Comparison of ENCODE assay signal across 23 mouse cellular contexts in genomic region chr2:152189213-152189612, GRCm38 (mm10). TPM values are rescaled to one million over a fixed set of nuclear protein-coding genes. Genes with fewer than 3 reads are reported as not detected.
DNase-seq lines count a peak whose midpoint lies in the region; ATAC-seq and TF ChIP-seq lines count a peak whose summit lies in the region.
"Had no signal": no experiment of that assay in that cellular context is flagged by ENCODE, and none has a peak within 500 bp of the region (broad histone marks: within the 10 kb centered on the region; RNA-seq: fewer than 3 reads in every experiment).

No protein-coding gene starts in this region.

- no peak for TF ChIP-seq CTCF in midbrain, postnatal 0 days (IDR thresholded peaks at IDR 0.05)

- H3K27ac ChIP-seq in heart, embryonic 10.5 days = peak overlapping the region; percentile 47
- peak overlapping the region; percentile 28; the same call in 1 of the 2 replicates for H3K27ac ChIP-seq in midbrain, embryonic 10.5 days (replicated peaks)
- no peak overlapping the region for H3K27ac ChIP-seq in midbrain, postnatal 0 days (ENCODE audit: low read depth, low read length)
- H3K27ac ChIP-seq in heart, embryonic 14.5 days (replicated peaks in 1 of 2; ENCODE audit: control insufficient read depth in 1 of 2, insufficient read depth in 1 of 2, low read depth in 2 of 2, low read length in 2 of 2) = peak overlapping the region; percentile 30 to 58; a peak in 3 of 4 replicates
- H3K27ac ChIP-seq in embryonic facial prominence, embryonic 10.5 days (replicated peaks) = no peak overlapping the region
- H3K27ac ChIP-seq in midbrain, embryonic 16.5 days (ENCODE audit: low read length) = no peak overlapping the region
- H3K27ac ChIP-seq: left cerebral cortex, adult 2 months; limb, embryonic 12.5 days; liver, embryonic 13.5 days; macrophage; midbrain, embryonic 12.5 days had no signal

- no peak overlapping the region for H3K4me3 ChIP-seq in heart, embryonic 10.5 days
- no peak overlapping the region for H3K4me3 ChIP-seq in midbrain, embryonic 10.5 days
- H3K4me3 ChIP-seq in midbrain, postnatal 0 days (ENCODE audit: low read depth, low read length) = no peak overlapping the region
- H3K4me3 ChIP-seq in heart, embryonic 14.5 days (ENCODE audit: control insufficient read depth in 1 of 2, insufficient read depth in 1 of 2, low read depth in 1 of 2, low read length in 2 of 2) = no peak overlapping the region
- no peak overlapping the region for H3K4me3 ChIP-seq in embryonic facial prominence, embryonic 10.5 days
- H3K4me3 ChIP-seq in midbrain, embryonic 16.5 days (ENCODE audit: low read depth, low read length) = no peak overlapping the region
- H3K4me3 ChIP-seq: left cerebral cortex, adult 2 months; limb, embryonic 12.5 days; liver, embryonic 13.5 days; midbrain, embryonic 12.5 days; myocyte had no signal

- H3K9me3 ChIP-seq in heart, embryonic 10.5 days = no peaks in the 10 kb centered on the region
- H3K9me3 ChIP-seq in midbrain, embryonic 10.5 days (replicated peaks) = no peaks in the 10 kb centered on the region
- no peaks in the 10 kb centered on the region for H3K9me3 ChIP-seq in midbrain, postnatal 0 days (ENCODE audit: low read length)
- no peaks in the 10 kb centered on the region for H3K9me3 ChIP-seq in heart, embryonic 14.5 days (ENCODE audit: control insufficient read depth, low read length)
- no peaks in the 10 kb centered on the region for H3K9me3 ChIP-seq in embryonic facial prominence, embryonic 10.5 days
- H3K9me3 ChIP-seq in midbrain, embryonic 16.5 days (replicated peaks; ENCODE audit: control insufficient read depth, low read length, poor library complexity, severe bottlenecking) = no peaks in the 10 kb centered on the region
- H3K9me3 ChIP-seq: G1E; limb, embryonic 12.5 days; liver, embryonic 13.5 days; midbrain, embryonic 12.5 days had no signal

- WGBS in heart, embryonic 10.5 days = 49% methylated on average over 7 of the region's 7 CpGs
- 76% methylated on average over 7 of the region's 7 CpGs for WGBS in midbrain, embryonic 10.5 days
- WGBS in midbrain, postnatal 0 days = 79% methylated on average over 7 of the region's 7 CpGs
- WGBS in heart, embryonic 14.5 days = 40% methylated on average over 7 of the region's 7 CpGs
- 50% methylated on average over 7 of the region's 7 CpGs for WGBS in embryonic facial prominence, embryonic 10.5 days
- WGBS in midbrain, embryonic 16.5 days = 74% methylated on average over 7 of the region's 7 CpGs

- H3K4me1 ChIP-seq in heart, embryonic 10.5 days = peaks cover 19% of the 10 kb centered on the region
- H3K4me1 ChIP-seq in midbrain, embryonic 10.5 days = peaks cover 12% of the 10 kb centered on the region
- no peaks in the 10 kb centered on the region for H3K4me1 ChIP-seq in midbrain, postnatal 0 days (ENCODE audit: insufficient read depth, low read length)
- H3K4me1 ChIP-seq in heart, embryonic 14.5 days (ENCODE audit: control insufficient read depth in 2 of 2, insufficient read depth in 2 of 2, low read length in 2 of 2) = peaks cover 13 to 15% of the 10 kb centered on the region in 2 experiments
- peaks cover 16% of the 10 kb centered on the region for H3K4me1 ChIP-seq in embryonic facial prominence, embryonic 10.5 days
- H3K4me1 ChIP-seq in midbrain, embryonic 16.5 days (ENCODE audit: control insufficient read depth, insufficient read depth, low read length) = no peaks in the 10 kb centered on the region
- H3K4me1 ChIP-seq: limb, embryonic 12.5 days; midbrain, embryonic 12.5 days had no signal

- no peak overlapping the region for H3K4me2 ChIP-seq in midbrain, postnatal 0 days (ENCODE audit: low read depth, low read length, poor library complexity, severe bottlenecking)
- H3K4me2 ChIP-seq in heart, embryonic 14.5 days (ENCODE audit: low read length) = peak overlapping the region; percentile 41
- H3K4me2 ChIP-seq in midbrain, embryonic 16.5 days (ENCODE audit: low read length) = no peak overlapping the region
- H3K4me2 ChIP-seq: limb, embryonic 12.5 days; liver, embryonic 13.5 days; midbrain, embryonic 12.5 days had no signal

- no peak for ATAC-seq in midbrain, postnatal 0 days (ENCODE audit: low FRiP score)
- ATAC-seq in heart, embryonic 14.5 days (ENCODE audit: insufficient number of reproducible peaks, insufficient read depth, low FRiP score, low read depth) = 0 out of 2 replicates have a peak, but pooled peaks have one; percentile 20
- ATAC-seq in midbrain, embryonic 16.5 days = no peak
- ATAC-seq: forebrain, embryonic 14.5 days; inflammation-experienced regulatory T-cells, adult 6 months had no signal

- intact Hi-C loops in heart, postnatal 36 days (cut with DNase I) = loop anchor here (1.0 kb wide), 1 partner anchor 9 kb away; no protein-coding TSS in a partner anchor

- DNase-seq in heart, embryonic 10.5 days (ENCODE audit: low spot score) = no peak
- no peak for DNase-seq in heart, postnatal 36 days
- DNase-seq in midbrain, embryonic 10.5 days (ENCODE audit: low spot score) = no peak
- no peak for DNase-seq in midbrain, postnatal 0 days (ENCODE audit: low spot score)
- DNase-seq in embryonic facial prominence, embryonic 10.5 days (ENCODE audit: low spot score) = no peak
- DNase-seq in spleen, postnatal 4 days (ENCODE audit: low spot score in 2 of 2) = no peak
- DNase-seq: adrenal gland, adult 2 months; B cell, adult 2 months; cerebellum, postnatal 25 days; liver, embryonic 13.5 days; right cerebral cortex, adult 18-20 months; thymus, adult 2 months had no signal

- H3K27me3 ChIP-seq in heart, embryonic 10.5 days (ENCODE audit: insufficient read depth, poor library complexity, severe bottlenecking) = no peaks in the 10 kb centered on the region
- no peaks in the 10 kb centered on the region for H3K27me3 ChIP-seq in midbrain, embryonic 10.5 days (ENCODE audit: low read depth, poor library complexity, severe bottlenecking)
- H3K27me3 ChIP-seq in midbrain, postnatal 0 days (ENCODE audit: insufficient read depth, low read length) = no peaks in the 10 kb centered on the region
- no peaks in the 10 kb centered on the region for H3K27me3 ChIP-seq in heart, embryonic 14.5 days (ENCODE audit: control insufficient read depth, insufficient read depth, low read length)
- peaks cover 6% of the 10 kb centered on the region; the same call in 1 of the 2 replicates for H3K27me3 ChIP-seq in embryonic facial prominence, embryonic 10.5 days (replicated peaks; ENCODE audit: low read depth, poor library complexity, severe bottlenecking)
- H3K27me3 ChIP-seq in midbrain, embryonic 16.5 days (ENCODE audit: control insufficient read depth, insufficient read depth, low read depth, low read length) = no peaks in the 10 kb centered on the region
- H3K27me3 ChIP-seq: limb, embryonic 12.5 days; liver, embryonic 13.5 days; midbrain, embryonic 12.5 days had no signal

- no peak overlapping the region for H3K9ac ChIP-seq in midbrain, postnatal 0 days (replicated peaks; ENCODE audit: low read length, poor library complexity, severe bottlenecking)
- H3K9ac ChIP-seq in heart, embryonic 14.5 days (ENCODE audit: low read length) = no peak overlapping the region
- no peak overlapping the region for H3K9ac ChIP-seq in midbrain, embryonic 16.5 days (ENCODE audit: low read depth, low read length)
- H3K9ac ChIP-seq: limb, embryonic 12.5 days; liver, embryonic 13.5 days; midbrain, embryonic 12.5 days had no signal

- no peaks in the 10 kb centered on the region for H3K36me3 ChIP-seq in heart, embryonic 10.5 days
- no peaks in the 10 kb centered on the region for H3K36me3 ChIP-seq in midbrain, embryonic 10.5 days
- no peaks in the 10 kb centered on the region for H3K36me3 ChIP-seq in midbrain, postnatal 0 days (ENCODE audit: insufficient read depth, low read length)
- H3K36me3 ChIP-seq in heart, embryonic 14.5 days (ENCODE audit: control insufficient read depth, insufficient read depth, low read length) = no peaks in the 10 kb centered on the region
- no peaks in the 10 kb centered on the region for H3K36me3 ChIP-seq in embryonic facial prominence, embryonic 10.5 days (replicated peaks)
- H3K36me3 ChIP-seq in midbrain, embryonic 16.5 days (ENCODE audit: control insufficient read depth, insufficient read depth, low read length) = no peaks in the 10 kb centered on the region
- H3K36me3 ChIP-seq: G1E; limb, embryonic 12.5 days; liver, embryonic 13.5 days; midbrain, embryonic 12.5 days had no signal

RNA-seq across cellular contexts. Expression of gene Csnk2a1, which starts 37.4 kb away (rescaled TPM):
- 64.0 and 67.0 TPM in 2 replicates for polyA plus RNA-seq in heart, embryonic 10.5 days (2016; fragmentation: Nextera tagmentation; extraction: Ambion mirVana)
- 100 to 1,000 TPM in 1 of 2 experiments, 10 to 100 TPM in 1; 92.1 to 101 TPM for total RNA-seq in heart, postnatal 36 days (2021)
- polyA plus RNA-seq in midbrain, embryonic 10.5 days (2016; fragmentation: Nextera tagmentation; extraction: Ambion mirVana) = 79.1 and 82.7 TPM in 2 replicates
- 156 and 161 TPM in 2 replicates for total RNA-seq in midbrain, postnatal 0 days (2014; rRNA removed)
- polyA plus RNA-seq in midbrain, postnatal 0 days (2015; fragmentation: Nextera tagmentation; extraction: Ambion mirVana) = 101 and 106 TPM in 2 replicates
- polyA plus RNA-seq in heart, embryonic 14.5 days (2014; fragmentation: Nextera tagmentation; extraction: Ambion mirVana) = 72.5 and 106 TPM in 2 replicates
- 77.8 and 82.6 TPM in 2 replicates for polyA plus RNA-seq in embryonic facial prominence, embryonic 10.5 days (2016; fragmentation: Nextera tagmentation; extraction: Ambion mirVana)
- polyA plus RNA-seq in midbrain, embryonic 16.5 days (2015; fragmentation: Nextera tagmentation; extraction: Ambion mirVana) = 107 and 116 TPM in 2 replicates

RNA-seq across cellular contexts. Expression of gene Tcf15, which starts 45.9 kb away (rescaled TPM):
- polyA plus RNA-seq in heart, embryonic 10.5 days (2016; fragmentation: Nextera tagmentation; extraction: Ambion mirVana) = 1.9 and 7.2 TPM in 2 replicates
- 10 to 100 TPM; 39.7 to 50.1 TPM for total RNA-seq in heart, postnatal 36 days (2021)
- polyA plus RNA-seq in midbrain, embryonic 10.5 days (2016; fragmentation: Nextera tagmentation; extraction: Ambion mirVana) = 1.9 and 3.0 TPM in 2 replicates
- 2.7 TPM in 1 of 2 replicates, not detected in the other for total RNA-seq in midbrain, postnatal 0 days (2014; rRNA removed)
- 0.58 and 0.90 TPM in 2 replicates for polyA plus RNA-seq in midbrain, postnatal 0 days (2015; fragmentation: Nextera tagmentation; extraction: Ambion mirVana)
- polyA plus RNA-seq in heart, embryonic 14.5 days (2014; fragmentation: Nextera tagmentation; extraction: Ambion mirVana) = 16.0 and 19.5 TPM in 2 replicates
- polyA plus RNA-seq in embryonic facial prominence, embryonic 10.5 days (2016; fragmentation: Nextera tagmentation; extraction: Ambion mirVana) = 9.2 and 10.3 TPM in 2 replicates
- polyA plus RNA-seq in midbrain, embryonic 16.5 days (2015; fragmentation: Nextera tagmentation; extraction: Ambion mirVana) = 0.69 and 1.0 TPM in 2 replicates
- total RNA-seq: G1E; neutrophil, adult 5-6 weeks had no signal
- polyA plus RNA-seq: G1E; inflammation-experienced regulatory T-cells, adult 6 months; macrophage; myocyte had no signal

Comparison
In these comparisons a context has a peak if more than half of its experiments do, and no peak if none do; other contexts are left out.
1. H3K27ac ChIP-seq: peak in heart, embryonic 10.5 days (single experiment), midbrain, embryonic 10.5 days (single experiment) and heart, embryonic 14.5 days (2 of 2); none in midbrain, postnatal 0 days (single experiment), embryonic facial prominence, embryonic 10.5 days (single experiment) and midbrain, embryonic 16.5 days (single experiment).